ENCODE assay signal across 10 mouse cellular contexts in the genomic region with DNA sequence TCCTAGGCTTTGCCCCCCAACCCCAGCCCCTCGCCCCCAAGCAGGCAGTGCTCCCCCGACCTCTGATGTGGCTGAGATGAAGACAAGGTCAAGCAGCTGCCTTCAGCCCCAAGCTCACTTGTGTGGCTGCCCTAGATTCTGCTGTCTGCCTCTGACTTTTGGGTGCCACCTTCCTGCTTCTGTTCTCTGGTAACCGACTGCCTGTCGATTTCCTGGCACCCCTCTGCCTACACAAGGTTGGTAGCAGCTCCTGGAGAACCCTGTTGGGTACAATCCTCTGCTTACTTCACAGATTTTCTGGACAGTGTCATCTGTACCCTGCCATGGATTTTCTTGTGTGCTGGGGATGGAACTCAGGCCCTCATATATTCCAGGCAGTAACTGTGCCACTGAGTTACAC. TPM values are rescaled to one million over a fixed set of nuclear protein-coding genes. Genes with fewer than 3 reads are reported as not detected.
DNase-seq lines count a peak whose midpoint lies in the region; ATAC-seq and TF ChIP-seq lines count a peak whose summit lies in the region.
"Had no signal": no experiment of that assay in that cellular context is flagged by ENCODE, and none has a peak within 500 bp of the region (broad histone marks: within the 10 kb centered on the region; RNA-seq: fewer than 3 reads in every experiment).

No protein-coding gene starts in this region.

- 63% methylated on average over 4 of the region's 4 CpGs for WGBS in lung, embryonic 15.5 days
- WGBS in limb, embryonic 10.5 days: 84% methylated on average over 4 of the region's 4 CpGs

- DNase-seq in gastrocnemius, adult 2 months: no peak
- no peak for DNase-seq in gastrocnemius, postnatal 4 days (ENCODE audit: low spot score in 2 of 2)
- DNase-seq in lung, postnatal 36 days: no peak
- no peak for DNase-seq in limb, embryonic 10.5 days (ENCODE audit: low spot score)
- DNase-seq in thymus, postnatal 10 days (ENCODE audit: low spot score in 2 of 2): peak; percentile 63 to 69
- no peak for DNase-seq in gastrocnemius, postnatal 25 days
- no peak for DNase-seq in yolk sac, embryonic 10.5 days (ENCODE audit: low spot score)
- DNase-seq: cerebellum, postnatal 14 days had no signal

- TF ChIP-seq CTCF in gastrocnemius, adult 2 months (IDR thresholded peaks at IDR 0.05): no peak

- no peak for ATAC-seq in lung, embryonic 15.5 days (ENCODE audit: borderline replicate concordance, extremely low read depth, low FRiP score, low TSS enrichment)

- H3K9ac ChIP-seq in lung, embryonic 15.5 days: no peak overlapping the region
- H3K9ac ChIP-seq: liver, embryonic 14.5 days had no signal

- H3K4me3 ChIP-seq in gastrocnemius, adult 2 months: no peak overlapping the region
- no peak overlapping the region for H3K4me3 ChIP-seq in lung, embryonic 15.5 days
- no peak overlapping the region for H3K4me3 ChIP-seq in limb, embryonic 10.5 days

- no peak overlapping the region for H3K4me2 ChIP-seq in lung, embryonic 15.5 days

- H3K4me1 ChIP-seq in lung, embryonic 15.5 days: peaks cover 28% of the 10 kb centered on the region
- peaks cover 29% of the 10 kb centered on the region for H3K4me1 ChIP-seq in limb, embryonic 10.5 days

- H3K27ac ChIP-seq in gastrocnemius, adult 2 months: peak overlapping the region; percentile 88
- peak overlapping the region; percentile 12; the same call in 1 of the 2 replicates for H3K27ac ChIP-seq in lung, embryonic 15.5 days
- H3K27ac ChIP-seq in limb, embryonic 10.5 days: 0 out of 2 replicates have a peak overlapping the region, but pooled peaks have one; percentile 22
- H3K27ac ChIP-seq: liver, embryonic 14.5 days had no signal

- intact Hi-C loops in gastrocnemius, adult 2 months (cut with DNase I): no loop called here

- H3K36me3 ChIP-seq in lung, embryonic 15.5 days: peaks cover 6% of the 10 kb centered on the region
- peaks cover 25% of the 10 kb centered on the region for H3K36me3 ChIP-seq in limb, embryonic 10.5 days

- no peaks in the 10 kb centered on the region for H3K27me3 ChIP-seq in lung, embryonic 15.5 days
- H3K27me3 ChIP-seq in limb, embryonic 10.5 days (ENCODE audit: low read depth, poor library complexity, severe bottlenecking): no peaks in the 10 kb centered on the region

- no peaks in the 10 kb centered on the region for H3K9me3 ChIP-seq in lung, embryonic 15.5 days
- H3K9me3 ChIP-seq in limb, embryonic 10.5 days (replicated peaks): no peaks in the 10 kb centered on the region

RNA-seq across cellular contexts. Expression of gene Ascc1, which starts 21.3 kb away (rescaled TPM):
- total RNA-seq in gastrocnemius, adult 2 months (2021): 10 to 100 TPM; 13.6 to 14.6 TPM
- 10 to 100 TPM; 13.9 to 16.0 TPM for total RNA-seq in gastrocnemius, postnatal 4 days (2021)
- 42.4 and 45.2 TPM in 2 replicates for polyA plus RNA-seq in lung, embryonic 15.5 days (2015; fragmentation: Nextera tagmentation; extraction: Ambion mirVana)
- polyA plus RNA-seq in limb, embryonic 10.5 days (2016; fragmentation: Nextera tagmentation; extraction: Ambion mirVana): 32.1 and 36.5 TPM in 2 replicates
- total RNA-seq in gastrocnemius, postnatal 25 days (2021): 10 to 100 TPM; 11.4 to 12.0 TPM

RNA-seq across cellular contexts. Expression of gene Anapc16, which starts 21.6 kb away (rescaled TPM):
- 10 to 100 TPM; 49.5 to 50.7 TPM for total RNA-seq in gastrocnemius, adult 2 months (2021)
- total RNA-seq in gastrocnemius, postnatal 4 days (2021): 10 to 100 TPM; 49.9 to 51.4 TPM
- 109 and 112 TPM in 2 replicates for polyA plus RNA-seq in lung, embryonic 15.5 days (2015; fragmentation: Nextera tagmentation; extraction: Ambion mirVana)
- polyA plus RNA-seq in limb, embryonic 10.5 days (2016; fragmentation: Nextera tagmentation; extraction: Ambion mirVana): 103 and 111 TPM in 2 replicates
- 10 to 100 TPM; 40.7 to 40.9 TPM for total RNA-seq in gastrocnemius, postnatal 25 days (2021)

RNA-seq across cellular contexts. Expression of gene Ddit4, which starts 29.7 kb away (rescaled TPM):
- total RNA-seq in gastrocnemius, adult 2 months (2021): 100 to 1,000 TPM in 1 of 2 experiments, 10 to 100 TPM in 1; 15.4 to 183 TPM
- total RNA-seq in gastrocnemius, postnatal 4 days (2021): 10 to 100 TPM; 18.6 to 18.7 TPM
- polyA plus RNA-seq in lung, embryonic 15.5 days (2015; fragmentation: Nextera tagmentation; extraction: Ambion mirVana): 43.2 and 49.6 TPM in 2 replicates
- polyA plus RNA-seq in limb, embryonic 10.5 days (2016; fragmentation: Nextera tagmentation; extraction: Ambion mirVana): 30.3 and 58.7 TPM in 2 replicates
- total RNA-seq in gastrocnemius, postnatal 25 days (2021): 10 to 100 TPM in 1 of 2 experiments, 1 to 10 TPM in 1; 8.6 to 11.4 TPM

Comparison
In these comparisons a context has a peak if more than half of its experiments do, and no peak if none do; other contexts are left out.
1. DNase-seq: peak in thymus, postnatal 10 days (2 of 2); none in gastrocnemius, adult 2 months (single experiment), gastrocnemius, postnatal 4 days (0 of 2), lung, postnatal 36 days (single experiment), limb, embryonic 10.5 days (single experiment), gastrocnemius, postnatal 25 days (single experiment) and yolk sac, embryonic 10.5 days (single experiment).
2. H3K27ac ChIP-seq: peak in every context shown above with its lines; median percentile 88 in gastrocnemius, adult 2 months; 22 in limb, embryonic 10.5 days; 12 in lung, embryonic 15.5 days.